Mouse (Mus musculus): Measurements from ENCODE around the gene Khnyn.

The Khnyn gene

DNA sequence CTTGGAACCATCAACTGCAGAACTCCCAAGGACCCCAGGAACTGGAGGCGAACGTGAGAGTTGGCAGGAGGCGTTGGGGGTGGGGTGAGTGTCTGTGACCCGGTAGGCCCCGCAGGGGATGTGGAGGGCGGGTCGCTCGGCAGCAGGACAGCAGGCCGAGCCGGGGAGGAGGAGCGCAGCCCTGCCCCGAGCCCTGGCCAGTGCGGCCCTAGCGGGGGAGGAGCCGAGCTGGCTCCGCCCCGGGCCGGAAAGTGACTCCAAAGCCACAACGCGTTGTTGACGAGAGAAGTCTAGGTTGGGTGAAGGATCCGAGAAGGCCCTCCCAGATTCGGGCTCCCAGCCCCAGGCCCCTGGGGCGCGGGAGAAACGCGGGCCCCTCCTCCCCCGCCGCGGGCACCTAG is at the start of gene Khnyn:
TSS of gene Khnyn (plus strand) at position 235 of the 401 bp plus-strand sequence.
- peak; percentile 85 to 87 for DNase-seq (ENCODE audit: low spot score in 2 of 2)

DNA sequence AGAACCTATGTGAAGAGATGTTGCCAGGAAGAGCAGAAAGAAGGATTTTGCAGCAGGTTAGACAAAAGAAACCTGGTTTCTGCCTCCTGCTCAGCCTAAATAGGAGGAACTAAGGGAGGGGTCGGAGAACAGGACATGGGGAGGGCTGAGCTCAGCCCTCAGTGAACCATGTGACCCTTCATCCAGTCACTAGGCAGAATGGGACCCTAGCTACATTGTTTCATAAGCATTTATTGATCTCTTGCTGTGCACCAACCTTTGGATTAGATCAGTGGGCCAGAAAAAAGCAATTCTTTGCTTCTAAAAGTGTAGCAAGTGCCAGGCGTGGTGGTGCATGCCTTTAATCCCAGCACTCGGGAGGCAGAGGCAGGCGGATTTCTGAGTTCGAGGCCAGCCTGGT is 46.4 kb upstream of the Khnyn start:
- no peak for DNase-seq (ENCODE audit: low spot score in 2 of 2)

DNA sequence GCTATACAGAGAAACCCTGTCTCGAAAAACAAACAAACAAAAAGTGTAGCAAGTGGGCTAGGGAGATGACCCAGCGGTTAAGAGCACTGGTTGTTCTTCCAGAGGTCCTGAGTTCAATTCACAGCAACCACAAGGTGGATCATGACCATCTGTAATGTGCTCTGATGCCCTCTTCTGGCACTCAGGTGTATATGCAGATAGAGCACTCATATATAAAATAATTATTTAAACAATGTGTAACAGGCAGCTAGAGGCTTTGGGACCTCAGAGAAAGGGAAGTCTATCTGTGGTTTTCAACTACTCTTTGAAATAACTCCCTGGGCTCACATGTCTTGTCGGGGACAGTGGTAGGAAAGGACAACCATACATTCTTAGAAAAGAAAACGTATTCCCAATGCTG is 46.0 kb upstream of the Khnyn start:
- no peak for DNase-seq (ENCODE audit: low spot score in 2 of 2)

DNA sequence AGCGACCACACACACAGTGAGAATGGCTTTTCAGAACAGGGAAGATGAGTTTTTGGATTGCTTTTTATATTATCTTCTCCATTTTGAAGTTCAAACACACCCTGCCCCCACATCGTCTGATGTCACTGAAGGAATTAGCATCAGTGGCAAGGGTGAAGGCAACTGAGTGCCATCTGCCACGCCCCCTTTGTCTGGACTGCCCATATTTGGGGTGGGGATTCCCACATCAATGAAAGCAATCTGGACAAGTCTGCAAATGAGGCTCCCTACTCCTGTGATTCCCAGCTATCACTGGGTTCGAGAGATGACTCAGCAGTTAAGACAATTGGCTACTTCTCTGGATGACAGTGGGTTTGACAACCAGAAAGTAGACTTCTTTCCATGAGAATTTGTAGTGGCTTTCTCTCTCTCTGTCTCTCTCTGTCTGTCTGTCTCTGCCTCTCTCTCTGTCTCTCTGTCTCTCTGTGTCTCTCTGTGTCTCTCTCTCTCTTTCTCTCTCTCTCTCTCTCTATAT is 43.8 kb upstream of the Khnyn start:
- DNase-seq (ENCODE audit: low spot score in 2 of 2): no peak

DNA sequence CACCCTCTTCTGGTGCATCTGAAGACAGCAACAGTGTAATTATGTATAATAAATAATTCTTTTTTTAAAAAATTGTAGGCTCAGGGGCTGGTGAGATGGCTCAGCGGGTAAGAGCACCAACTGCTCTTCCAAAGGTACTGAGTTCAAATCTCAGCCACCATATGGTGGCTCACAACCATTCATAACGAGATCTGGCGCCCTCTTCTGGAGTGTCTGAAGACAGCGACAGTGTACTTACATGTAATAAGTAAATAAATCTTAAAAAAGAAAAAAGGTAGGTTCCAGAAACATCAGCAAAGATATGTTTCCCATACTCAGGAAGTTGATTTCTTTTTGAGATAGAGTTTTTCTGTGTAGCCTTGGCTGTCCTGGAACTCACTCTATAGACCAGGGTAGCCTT is 42.0 kb upstream of the Khnyn start:
- DNase-seq (ENCODE audit: low spot score in 2 of 2): no peak

DNA sequence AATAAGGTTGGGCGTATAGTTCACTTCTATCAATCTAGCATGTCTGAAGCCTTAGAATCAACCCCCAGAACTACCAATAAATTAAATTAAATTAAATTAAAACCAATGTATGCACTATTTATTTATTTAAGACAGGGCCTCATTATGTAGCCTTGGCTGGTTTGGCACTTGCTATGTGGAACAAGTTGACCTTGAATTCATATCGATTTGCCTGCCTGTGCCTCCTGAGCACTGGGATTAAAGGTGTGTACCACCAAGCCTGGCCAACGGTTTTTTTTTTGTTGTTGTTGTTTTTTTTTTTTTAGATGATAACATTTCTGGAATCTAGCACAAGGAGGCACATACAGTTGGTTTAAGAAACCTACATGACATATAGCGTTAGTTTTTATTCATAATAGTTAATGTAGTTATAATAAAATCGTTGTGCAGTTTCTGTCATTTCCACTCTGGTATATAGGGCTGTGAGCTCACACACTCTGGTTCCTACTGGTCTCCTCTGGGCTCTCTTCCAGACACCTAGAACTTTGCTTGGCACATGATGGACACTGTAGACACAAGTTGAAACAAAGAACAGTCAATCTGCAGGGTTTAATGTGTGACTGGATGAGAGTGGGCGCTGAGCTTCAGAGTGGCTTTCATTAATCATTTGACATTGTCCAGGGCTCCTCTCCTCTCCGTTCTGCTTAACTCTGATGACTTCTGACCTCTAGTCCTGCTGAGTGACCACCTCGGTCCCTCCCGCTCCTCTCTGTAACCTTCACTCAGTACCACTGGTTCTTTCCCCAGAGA is 39.0 kb upstream of the Khnyn start:
- DNase-seq (ENCODE audit: low spot score in 2 of 2): no peak

DNA sequence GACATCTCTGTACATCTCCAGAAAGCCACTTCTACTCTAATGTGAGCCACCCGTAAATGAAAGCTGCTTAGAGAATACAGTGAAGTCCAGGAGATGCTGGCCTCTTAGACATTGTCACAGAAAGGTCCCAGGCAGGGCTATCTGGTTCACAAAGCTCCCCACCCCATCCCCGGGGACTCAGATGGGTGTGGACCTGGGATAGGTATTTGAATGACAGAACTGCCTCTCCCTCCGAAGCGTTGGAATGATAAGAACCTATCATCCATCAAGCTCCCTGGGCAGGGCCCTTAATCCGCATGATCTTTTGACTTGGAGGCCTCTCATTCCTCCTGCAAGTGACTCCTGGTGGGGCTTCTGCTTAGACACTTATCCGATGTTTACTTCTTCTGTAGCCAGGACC is 33.9 kb upstream of the Khnyn start:
- no peak for DNase-seq (ENCODE audit: low spot score in 2 of 2)

DNA sequence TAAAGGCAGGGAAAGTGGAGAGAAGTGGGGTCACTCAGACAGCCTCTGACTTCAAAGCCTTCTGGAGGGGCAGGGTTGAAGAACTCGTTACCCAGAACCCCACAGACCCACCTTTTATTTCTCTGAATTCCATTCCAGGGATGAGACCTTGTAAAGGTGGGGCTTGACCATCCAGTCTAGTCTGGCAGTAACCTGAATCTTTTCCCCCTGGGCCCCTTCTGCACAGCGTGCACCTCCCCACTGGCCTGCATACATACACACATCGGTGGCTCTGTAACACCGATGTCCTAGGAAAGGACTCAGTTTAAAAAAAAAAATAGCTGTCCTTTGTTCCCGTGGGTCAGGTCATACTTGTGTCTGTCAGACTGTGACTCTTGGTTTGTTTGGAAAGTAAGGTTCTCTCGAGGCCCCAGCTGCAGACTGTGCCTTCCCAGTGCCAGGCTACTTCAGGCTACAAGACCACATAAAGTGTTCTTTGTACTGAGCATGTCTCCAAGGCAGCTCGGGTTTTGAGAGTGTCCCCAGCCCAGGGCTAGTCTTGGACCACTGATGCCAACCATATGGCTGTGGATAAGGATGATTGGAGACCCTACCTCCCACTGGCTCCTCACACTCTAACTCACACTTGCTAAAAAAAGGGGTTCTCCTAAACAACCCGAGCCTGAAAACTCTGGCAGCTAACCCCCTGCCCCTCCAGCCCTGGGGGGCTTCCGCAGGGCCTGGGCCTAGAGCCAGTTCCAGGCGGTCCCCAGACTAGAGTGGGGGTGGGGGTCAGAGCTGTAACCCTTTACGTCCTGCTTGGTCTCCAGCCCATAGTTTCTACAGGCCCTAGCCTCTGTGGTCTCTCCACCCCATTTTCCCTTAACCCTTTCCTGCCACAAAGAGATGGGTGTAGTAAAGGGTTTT is 31.8 kb upstream of the Khnyn start:
- peak; percentile 66 to 67 for DNase-seq (ENCODE audit: low spot score in 2 of 2)

DNA sequence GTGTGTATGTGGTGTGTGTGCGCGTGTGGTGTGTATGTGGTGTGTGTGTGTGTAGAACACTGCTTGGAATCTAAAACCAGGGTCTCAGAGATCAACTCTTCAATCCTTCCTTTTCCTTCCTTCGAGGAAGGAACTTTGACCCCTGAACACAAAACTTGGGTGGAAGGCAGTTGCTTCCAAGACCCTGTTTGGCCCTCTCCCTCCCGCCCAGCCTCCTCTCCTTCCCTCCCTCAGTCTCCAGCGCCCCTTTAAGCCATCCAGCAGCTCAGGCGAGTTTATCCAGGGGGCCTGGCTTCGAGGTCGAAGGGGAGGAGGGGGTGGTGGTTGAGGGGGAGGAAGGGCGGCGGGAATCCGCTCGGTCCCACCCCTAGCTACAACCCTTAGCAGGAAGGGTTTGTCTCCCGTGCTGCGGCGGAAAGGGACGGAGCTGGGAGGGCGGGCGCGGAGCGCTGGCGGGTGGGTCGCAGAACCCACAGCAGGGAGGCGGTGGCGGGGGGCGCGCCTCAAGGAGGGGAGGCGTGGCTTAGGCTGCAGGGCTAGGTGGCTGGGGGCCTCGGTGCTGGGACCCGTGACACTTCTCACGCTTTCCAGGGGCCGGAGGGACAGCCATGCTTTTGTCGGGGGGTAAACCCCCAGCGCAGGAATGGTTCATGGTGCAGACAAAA is 31.0 kb upstream of the Khnyn start, which contains the start of gene Nynrin:
TSS of gene Nynrin (plus strand) at position 390 of the 665 bp plus-strand sequence.
- peak; percentile 68 to 77 for DNase-seq (ENCODE audit: low spot score in 2 of 2)

DNA sequence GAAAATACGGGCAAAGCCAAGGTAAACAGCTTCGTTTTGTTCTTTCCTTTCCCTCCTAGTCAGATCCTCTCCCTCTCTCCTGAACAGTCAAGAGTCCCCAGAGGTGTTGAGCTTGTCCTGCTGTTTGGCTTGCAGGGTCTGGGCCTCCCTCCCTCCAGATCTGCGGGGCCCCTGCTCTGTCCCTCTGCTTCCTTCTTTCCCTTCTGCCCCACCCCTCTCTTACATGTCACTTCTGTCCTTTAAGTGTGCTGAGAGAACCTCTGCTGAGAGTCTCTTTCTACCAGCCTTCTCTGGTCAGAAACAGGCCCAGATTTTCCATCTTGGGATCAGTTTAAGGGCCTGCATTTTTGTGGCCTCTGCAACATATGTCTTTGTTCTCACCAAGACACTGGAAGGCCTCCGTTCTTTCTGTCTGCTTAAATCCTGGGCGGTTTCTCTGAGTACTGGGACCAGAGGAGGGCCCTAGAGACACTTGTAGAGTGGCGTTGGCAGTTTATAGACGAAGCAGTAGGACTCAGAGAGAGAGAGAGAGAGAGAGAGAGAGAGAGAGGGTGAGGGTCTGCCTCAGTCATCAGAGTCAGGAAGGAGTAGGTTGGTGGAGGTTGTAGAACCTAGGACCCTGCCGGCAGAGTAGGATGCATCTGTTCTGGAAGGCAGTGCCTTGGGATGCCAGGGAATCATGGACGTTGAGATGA is 30.2 kb upstream of the Khnyn start:
- no peak for DNase-seq (ENCODE audit: low spot score in 2 of 2)

DNA sequence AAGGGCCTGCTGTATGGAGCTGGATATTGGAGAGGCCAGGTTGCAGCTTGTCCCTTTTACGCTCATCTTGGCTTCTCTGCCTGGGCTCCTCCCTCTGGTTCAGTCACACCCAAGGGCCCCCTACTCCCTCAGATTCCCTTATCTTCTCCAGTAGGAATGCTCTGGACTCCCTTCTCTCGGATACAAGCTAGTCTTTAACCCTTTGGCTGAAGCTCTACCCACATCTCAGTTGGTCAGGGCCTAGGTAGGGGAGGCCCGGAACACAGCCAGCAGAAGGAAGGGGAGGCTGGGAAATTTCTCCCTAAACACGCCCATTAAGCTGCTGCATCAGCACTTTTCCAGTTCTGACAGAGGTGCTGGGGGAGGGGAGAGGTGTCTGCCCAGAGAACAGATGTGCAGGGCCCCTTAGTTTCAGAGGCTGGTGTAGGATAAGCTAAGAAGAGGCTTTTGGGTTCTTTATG is 29.6 kb upstream of the Khnyn start:
- DNase-seq (ENCODE audit: low spot score in 2 of 2): peak; percentile 41 to 43

DNA sequence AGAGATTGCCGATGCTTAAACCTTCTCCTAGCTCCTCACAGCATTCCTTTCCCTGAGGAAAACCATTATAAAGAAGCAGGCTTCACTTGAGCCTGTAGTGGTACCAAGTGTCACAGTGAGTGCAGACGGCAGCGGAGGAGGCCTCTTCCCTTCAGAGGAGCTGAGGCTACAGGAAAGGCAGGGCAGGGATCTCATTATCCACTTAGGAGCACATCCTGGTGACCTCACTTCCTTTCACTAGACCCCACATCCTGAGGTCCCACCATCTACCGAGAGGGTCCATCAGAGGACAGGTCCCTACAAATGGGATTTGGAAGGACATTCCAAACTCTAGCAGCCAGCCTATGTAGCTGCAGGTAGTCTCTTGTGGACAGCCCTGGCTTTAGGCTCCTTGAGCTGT is 27.2 kb upstream of the Khnyn start:
- DNase-seq (ENCODE audit: low spot score in 2 of 2): no peak

DNA sequence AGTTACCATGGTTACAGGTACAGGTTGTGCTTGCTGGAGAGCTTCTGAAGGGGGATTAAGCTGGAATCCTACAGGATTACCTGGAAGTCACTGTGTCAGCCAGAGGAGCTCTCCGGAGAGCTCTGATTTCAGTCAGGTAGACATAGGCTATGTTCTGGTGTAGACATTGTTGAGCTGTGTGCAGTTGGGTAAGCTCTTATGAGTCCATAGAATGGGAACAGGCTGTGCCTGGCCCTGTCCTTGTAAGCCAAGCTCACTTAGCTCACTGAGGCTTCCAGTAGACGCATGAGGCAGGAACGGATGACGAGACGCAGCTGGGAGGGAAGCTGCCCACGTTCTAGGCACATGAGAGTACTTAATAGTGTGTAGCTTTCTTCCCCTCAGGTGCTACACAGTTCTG is 22.6 kb upstream of the Khnyn start:
- DNase-seq (ENCODE audit: low spot score in 2 of 2): no peak

DNA sequence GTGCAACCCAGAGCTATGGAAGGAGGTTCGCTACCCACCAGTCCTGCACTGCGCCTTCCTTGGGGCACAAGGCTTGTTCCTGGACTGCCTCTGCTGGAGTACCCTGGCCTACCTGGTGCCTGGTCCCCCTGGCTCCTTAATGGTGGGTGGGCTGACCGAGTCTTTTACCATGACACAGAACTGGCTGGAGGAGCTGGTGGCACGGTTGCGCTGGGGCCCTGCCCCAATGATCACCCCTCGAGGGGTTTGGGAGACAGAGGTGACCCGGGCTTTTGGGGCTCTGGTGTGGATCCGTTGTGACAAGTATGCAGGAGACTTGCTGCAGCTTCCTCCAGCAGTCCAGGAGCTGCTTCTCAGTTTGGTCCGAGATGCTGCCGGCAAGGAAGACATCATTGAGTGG is 21.8 kb upstream of the Khnyn start:
- DNase-seq (ENCODE audit: low spot score in 2 of 2): no peak

DNA sequence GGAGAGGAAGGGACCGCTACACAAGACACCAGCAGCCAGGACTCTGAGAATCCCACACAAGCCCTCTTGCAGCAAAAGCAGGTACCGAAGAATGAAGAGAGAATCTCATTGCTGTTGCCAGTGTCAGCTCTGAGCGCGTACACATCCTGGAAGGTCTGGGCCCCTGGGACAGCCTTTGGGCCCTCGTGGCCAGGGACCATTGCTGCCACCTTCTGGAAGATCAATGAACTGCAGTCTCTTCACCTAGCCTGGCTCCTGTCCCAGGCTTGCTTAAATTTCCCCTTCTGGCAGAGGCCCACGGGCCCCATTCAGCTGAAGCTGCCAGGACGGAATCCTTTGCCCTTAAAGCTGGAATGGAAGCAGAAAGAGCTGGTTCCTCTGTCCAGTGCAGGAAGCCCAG is 21.0 kb upstream of the Khnyn start:
- DNase-seq (ENCODE audit: low spot score in 2 of 2): peak; percentile 43 to 68

DNA sequence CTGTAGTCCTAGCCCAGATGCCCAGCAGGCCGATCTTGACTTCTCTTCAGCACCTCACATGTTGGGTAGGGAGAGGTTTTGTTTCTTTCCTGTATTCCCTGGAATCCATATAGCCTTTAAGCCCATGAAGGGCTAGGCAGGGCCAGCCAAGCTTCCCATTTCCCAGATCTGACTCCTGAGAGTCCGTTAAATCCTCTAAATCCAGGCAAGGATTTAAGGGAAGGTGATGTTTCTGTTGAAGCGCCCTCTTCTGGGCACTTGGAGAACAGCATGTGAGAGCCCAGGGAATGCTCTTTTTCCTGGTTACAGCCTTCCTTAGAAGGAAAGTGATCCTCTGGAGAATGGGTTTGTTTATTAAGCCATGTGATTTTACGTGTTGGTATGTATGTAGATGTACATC is 17.8 kb upstream of the Khnyn start:
- peak; percentile 32 to 67 for DNase-seq (ENCODE audit: low spot score in 2 of 2)

DNA sequence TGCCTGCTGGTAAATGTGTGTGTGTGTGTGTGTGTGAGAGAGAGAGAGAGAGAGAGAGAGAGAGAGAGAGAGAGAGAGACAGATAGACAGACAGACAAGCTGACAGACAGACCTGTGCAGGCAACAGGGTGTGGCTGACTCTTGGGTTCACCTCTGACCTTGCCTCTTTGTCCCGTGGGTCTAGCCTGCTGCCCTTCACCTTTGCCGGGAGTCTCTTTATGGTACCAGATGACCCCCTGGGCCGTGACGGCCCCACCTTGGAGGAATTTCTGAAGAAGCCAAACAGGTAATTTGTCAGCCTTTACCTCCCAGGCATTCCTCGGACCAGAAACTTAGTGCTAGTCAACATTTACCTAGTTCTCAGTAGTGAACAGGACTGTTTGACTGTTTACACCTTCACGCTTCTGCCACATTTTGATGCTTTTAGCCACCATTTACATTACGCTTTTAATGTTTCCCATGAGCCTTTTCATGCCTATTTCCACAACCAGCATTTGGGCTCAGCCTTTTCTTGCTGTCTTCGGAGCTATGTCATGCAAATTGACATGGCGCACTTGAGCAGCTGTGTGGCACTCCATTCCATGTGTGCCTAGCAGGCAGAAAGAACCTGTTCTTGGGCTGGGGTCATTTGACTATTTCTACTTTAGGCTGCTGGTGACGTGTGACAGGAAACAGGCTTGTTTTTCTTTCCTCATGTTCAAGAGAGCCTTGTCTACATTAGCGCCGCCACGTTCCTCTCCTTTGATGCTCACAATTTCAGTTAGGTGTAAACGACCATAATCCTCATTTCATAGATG is 16.3 kb upstream of the Khnyn start:
- DNase-seq (ENCODE audit: low spot score in 2 of 2): no peak

DNA sequence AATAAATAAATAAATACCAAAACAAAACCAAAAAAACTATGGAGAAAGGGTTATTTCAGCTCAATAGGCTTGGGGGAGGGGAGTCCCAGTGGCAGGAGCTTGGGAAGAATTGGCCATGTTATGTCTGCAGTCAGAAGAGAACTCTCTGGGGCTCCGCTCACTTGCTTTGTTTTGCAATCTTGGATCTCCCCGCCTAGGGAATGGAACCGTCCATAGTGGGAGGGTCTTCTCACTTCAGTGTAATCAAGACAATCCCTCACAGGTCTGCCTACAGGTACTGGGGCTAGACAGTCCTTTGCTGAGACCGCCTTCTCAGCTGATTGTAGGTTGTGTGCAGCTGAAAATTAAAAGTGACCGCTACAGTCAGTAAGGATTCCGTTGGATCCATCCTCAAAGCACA is 15.2 kb upstream of the Khnyn start:
- no peak for DNase-seq (ENCODE audit: low spot score in 2 of 2)

DNA sequence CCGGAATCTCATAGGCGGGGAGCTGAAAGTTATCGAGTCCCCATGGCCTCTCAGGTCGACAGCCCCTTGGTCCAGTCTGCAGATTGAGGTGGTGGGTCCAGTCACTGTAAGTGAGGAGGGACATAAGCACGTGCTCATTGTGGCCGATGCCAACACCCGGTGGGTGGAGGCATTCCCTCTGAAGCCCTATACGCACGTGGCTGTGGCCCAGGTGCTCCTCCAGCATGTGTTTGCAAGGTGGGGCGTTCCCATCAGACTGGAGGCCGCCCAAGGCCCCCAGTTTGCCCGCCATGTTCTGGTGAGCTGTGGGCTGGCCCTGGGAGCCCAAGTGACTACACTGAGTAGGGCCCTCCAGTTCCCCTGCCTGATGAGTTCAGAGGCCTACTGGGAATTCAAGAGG is 12.7 kb upstream of the Khnyn start:
- DNase-seq (ENCODE audit: low spot score in 2 of 2): no peak

DNA sequence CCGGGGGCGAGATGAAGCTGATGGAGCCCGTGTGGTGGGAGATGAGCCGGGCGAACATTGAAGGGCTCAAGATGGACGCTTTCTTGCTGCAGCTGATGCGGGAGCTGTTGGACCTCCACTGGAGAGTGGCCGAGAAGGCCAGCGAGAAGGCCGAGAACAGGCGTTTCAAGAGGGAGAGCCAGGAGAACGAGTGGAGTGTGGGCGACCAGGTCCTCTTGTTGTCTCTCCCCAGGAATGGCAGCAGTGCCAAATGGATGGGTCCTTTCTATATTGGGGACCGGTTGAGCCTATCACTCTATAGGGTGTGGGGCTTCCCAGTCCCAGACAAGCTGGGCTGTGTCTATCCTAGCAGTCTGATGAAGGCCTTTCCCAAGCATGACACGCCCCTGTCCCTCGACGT is 12.2 kb upstream of the Khnyn start:
- DNase-seq (ENCODE audit: low spot score in 2 of 2): no peak

Data from right cerebral cortex, postnatal 10 days (tissue).